Mouse (Mus musculus): ENCODE results near the gene Mst1r. TPM values are rescaled to one million over a fixed set of nuclear protein-coding genes. Genes with fewer than 3 reads are reported as not detected.

Mst1r gene
- 1 to 10 TPM; 1.5 to 3.9 (median 2.5) TPM for total RNA-seq (2022)

- DNase-seq (ENCODE audit: low spot score in 2 of 2) = no peak
These were observed at the start of gene Mst1r for GRCm38 (mm10) chr9:107906252-107906966. Gene Mst1r (plus strand): TSS chr9:107906873.

GRCm38 (mm10) chr9:107858343-107858742 is 48.3 kb upstream of the Mst1r start:
- no peak for DNase-seq (ENCODE audit: low spot score in 2 of 2)

GRCm38 (mm10) chr9:107864493-107864892 is 42.2 kb upstream of the Mst1r start:
- no peak for DNase-seq (ENCODE audit: low spot score in 2 of 2)

DNA sequence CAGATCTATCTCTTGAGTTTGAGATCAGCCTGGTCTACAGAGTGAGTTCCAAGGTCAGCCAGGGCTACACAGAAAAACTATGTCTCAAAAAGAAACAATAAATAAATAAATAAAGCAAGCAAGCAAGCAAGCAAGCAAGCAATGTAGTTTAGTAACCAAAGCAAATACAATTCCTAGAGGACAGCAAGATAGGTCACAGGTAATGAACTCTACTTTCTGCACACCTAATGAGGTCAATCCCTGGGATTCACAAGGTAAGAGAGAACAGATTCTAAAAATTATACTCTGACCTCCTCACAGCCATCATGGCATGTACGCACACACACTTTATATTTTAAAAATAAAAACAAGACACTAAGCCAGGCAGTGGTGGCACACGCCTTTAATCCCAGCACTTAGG is 40.6 kb upstream of the Mst1r start:
- DNase-seq (ENCODE audit: low spot score in 2 of 2) = no peak

- peak; percentile 95 to 97 for DNase-seq (ENCODE audit: low spot score in 2 of 2)
These were observed 34.1 kb upstream of the Mst1r start for GRCm38 (mm10) chr9:107872350-107873098.

GRCm38 (mm10) chr9:107873137-107873536 is 33.5 kb upstream of the Mst1r start, which contains the start of gene Rbm6:
Gene Rbm6 (minus strand): TSS chr9:107873237.
- DNase-seq (ENCODE audit: low spot score in 2 of 2) = no peak

DNA sequence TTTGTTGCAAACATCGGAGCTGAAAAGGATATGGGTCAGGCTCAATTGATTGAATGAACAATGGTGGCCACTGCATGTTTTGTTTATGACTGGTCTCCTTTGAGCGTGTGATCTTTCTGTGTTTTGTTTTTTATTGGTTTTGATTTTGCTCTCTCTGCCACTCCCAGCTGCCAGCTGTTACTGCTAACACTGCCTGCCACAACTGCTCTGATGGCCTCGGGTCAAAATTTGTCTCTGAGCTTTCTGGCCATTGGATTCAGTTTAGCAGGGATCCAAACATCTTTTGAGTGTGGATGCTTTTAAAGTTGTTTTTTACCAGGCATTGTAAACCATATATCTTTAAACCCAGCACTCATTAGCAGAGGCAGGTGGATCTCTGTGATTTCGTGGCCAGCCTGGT is 26.3 kb upstream of the Mst1r start:
- no peak for DNase-seq (ENCODE audit: low spot score in 2 of 2)

- DNase-seq (ENCODE audit: low spot score in 2 of 2) = peak; percentile 87 to 88
These were observed 18.8 kb upstream of the Mst1r start, which contains the start of gene Mon1a for GRCm38 (mm10) chr9:107887804-107888266. Gene Mon1a (plus strand): TSS chr9:107888151.

- no peak for DNase-seq (ENCODE audit: low spot score in 2 of 2)
These were observed 18.3 kb upstream of the Mst1r start for GRCm38 (mm10) chr9:107888267-107888850.

- DNase-seq (ENCODE audit: low spot score in 2 of 2) = no peak
These were observed 16.4 kb upstream of the Mst1r start for GRCm38 (mm10) chr9:107890260-107890659.

DNA sequence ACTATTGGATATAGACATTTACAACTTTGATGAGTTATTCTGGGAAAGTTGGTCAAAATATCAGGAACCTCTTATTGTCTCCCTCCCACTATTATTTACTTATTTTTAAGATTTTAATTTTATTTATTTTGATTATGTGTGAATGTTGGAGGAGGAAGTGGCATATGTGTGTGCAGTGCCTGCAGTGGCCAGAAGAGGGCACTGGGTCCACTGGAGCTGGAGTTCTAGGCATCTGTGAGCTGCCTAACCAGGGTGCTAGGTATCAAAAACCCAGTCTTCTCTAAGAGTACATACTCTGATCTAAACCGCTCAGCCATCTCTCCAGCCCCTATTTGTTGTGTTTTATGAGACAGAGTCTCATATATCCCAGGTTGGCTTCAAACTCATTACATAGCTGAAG is 15.7 kb upstream of the Mst1r start:
- DNase-seq (ENCODE audit: low spot score in 2 of 2) = no peak

DNA sequence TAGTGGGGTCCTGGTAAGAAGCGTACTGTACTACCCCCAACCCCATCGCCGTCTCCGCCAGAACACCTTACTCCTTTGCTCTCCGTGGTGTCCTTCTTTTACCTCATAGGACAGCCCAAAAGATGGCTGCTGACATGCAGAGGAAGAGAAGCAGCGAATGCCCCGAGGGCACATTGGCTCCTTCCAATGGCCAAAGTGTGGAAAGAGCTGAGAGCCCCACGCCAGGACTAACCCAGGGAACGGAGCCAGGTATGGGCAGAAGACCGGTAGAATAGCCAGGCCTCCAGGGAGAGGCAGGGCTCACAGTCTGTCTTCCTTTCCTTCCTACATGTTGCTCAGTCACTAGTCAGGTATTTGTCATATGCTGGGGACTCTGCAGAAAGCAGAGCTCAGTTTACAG is 8.1 kb upstream of the Mst1r start:
- DNase-seq (ENCODE audit: low spot score in 2 of 2) = no peak

DNA sequence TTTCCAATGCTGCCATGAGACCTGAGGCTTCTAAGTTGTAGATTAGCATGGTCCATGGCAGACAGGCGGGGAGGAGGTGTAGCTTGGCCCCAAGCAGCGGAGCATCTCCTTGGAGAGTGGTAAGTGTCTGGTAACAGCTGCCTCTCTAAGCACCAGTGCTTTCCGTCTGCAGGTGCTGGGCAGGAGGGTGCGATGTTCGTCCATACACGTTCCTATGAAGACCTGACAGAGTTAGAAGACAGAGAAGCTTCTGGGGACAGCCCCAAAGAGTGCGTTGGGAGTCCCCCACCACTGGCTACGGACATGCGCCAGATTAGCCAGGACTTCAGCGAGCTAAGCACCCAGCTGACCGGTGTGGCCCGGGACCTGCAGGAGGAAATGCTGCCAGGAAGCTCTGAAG is 6.8 kb upstream of the Mst1r start:
- DNase-seq (ENCODE audit: low spot score in 2 of 2) = no peak

DNA sequence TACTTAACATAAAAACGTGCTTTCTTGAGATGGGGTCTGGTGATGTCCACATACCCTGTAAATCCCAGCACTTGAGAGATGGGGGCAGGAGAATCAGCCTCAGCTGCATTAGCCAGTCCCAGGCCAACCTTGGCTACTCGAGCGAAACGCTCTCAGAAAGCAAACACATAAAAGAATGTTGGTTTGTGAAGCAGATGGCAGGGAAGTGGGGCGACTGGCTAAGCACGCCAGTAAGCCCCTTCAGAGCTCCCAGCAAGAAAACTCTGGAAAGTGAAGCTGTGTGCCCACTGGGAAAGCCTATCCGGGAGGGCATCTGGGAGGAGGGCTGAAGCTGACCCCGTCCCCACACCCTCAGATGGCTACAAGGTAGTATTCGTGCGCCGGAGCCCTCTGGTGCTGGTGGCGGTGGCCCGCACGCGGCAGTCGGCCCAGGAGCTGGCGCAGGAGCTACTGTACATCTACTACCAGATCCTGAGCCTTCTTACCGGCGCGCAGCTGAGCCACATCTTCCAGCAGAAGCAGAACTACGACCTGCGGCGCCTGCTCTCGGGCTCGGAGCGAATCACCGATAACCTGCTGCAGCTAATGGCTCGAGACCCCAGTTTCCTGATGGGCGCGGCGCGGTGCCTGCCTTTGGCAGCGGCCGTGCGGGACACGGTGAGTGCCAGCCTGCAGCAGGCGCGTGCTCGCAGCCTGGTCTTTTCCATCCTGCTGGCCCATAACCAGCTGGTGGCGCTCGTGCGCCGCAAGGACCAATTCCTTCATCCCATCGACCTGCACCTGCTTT is 5.6 kb upstream of the Mst1r start:
- peak; percentile 73 to 82 for DNase-seq (ENCODE audit: low spot score in 2 of 2)

GRCm38 (mm10) chr9:107901627-107901914 is 5.1 kb upstream of the Mst1r start:
- no peak for DNase-seq (ENCODE audit: low spot score in 2 of 2)

DNA sequence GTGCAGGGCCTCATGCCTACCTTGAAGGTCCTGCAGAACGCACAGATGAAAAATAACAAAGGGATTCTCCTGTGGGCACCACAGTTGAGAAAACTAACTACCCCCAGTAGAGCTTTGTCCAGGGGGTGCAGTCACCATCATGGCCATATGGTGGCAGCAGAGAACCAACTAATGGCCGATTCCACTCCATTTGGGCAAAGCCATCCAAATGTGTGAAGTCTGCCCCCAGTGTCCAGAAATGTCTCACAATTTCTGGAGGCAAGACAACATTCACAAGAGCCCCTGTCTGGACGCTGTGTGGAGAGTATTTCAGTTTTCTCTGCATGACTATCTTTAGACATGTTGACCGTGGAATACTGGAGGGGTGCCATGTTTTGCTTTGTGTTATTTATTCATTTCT is 1.9 kb upstream of the Mst1r start:
- peak; percentile 79 to 91 for DNase-seq (ENCODE audit: low spot score in 2 of 2)

- DNase-seq (ENCODE audit: low spot score in 2 of 2) = no peak
These were observed 511 bp downstream of the Mst1r start for GRCm38 (mm10) chr9:107906967-107907800.

GRCm38 (mm10) chr9:107907801-107908120 is 1.1 kb downstream of the Mst1r start:
- DNase-seq (ENCODE audit: low spot score in 2 of 2) = no peak

- DNase-seq (ENCODE audit: low spot score in 2 of 2) = no peak
These were observed 1.9 kb downstream of the Mst1r start for GRCm38 (mm10) chr9:107908410-107909158.

All from layer of hippocampus, adult 8-10 months (tissue).